Mouse (Mus musculus) liver, embryonic 15.5 days (tissue): ENCODE results near the gene Ralgapa2. TPM values are rescaled to one million over a fixed set of nuclear protein-coding genes. Genes with fewer than 3 reads are reported as not detected.

Experiments
- ATAC-seq: fragments of 200-750 bp; cut with Nextera tagmentation; 2 replicates; pipeline ENCODE4 v1.8.0; 2017; ENCODE audit warnings: moderate number of reproducible peaks, mild to moderate bottlenecking, moderate library complexity; ENCODE audit not compliant: insufficient read depth
- H3K27ac ChIP-seq: fragments of 300-500 bp; sonication (generic); replicated peaks from 2 replicates; pipeline ENCODE4 v1.5.1; 2015; ENCODE audit warnings: mild to moderate bottlenecking, inconsistent platforms
- H3K27me3 ChIP-seq: fragments of 300-500 bp; sonication (generic); 2 replicates; pipeline ENCODE4 v1.6.1; 2015; ENCODE audit warnings: mild to moderate bottlenecking, inconsistent platforms
- H3K36me3 ChIP-seq: fragments of 300-500 bp; sonication (generic); replicated peaks from 2 replicates; pipeline ENCODE4 v1.6.1; 2015; ENCODE audit warnings: moderate library complexity, mild to moderate bottlenecking, inconsistent platforms
- H3K4me1 ChIP-seq: fragments of 300-500 bp; sonication (generic); replicated peaks from 2 replicates; pipeline ENCODE4 v1.6.1; 2015; ENCODE audit warnings: inconsistent platforms
- H3K4me2 ChIP-seq: fragments of 300-500 bp; sonication (generic); 2 replicates; pipeline ENCODE4 v1.6.1; 2015; ENCODE audit warnings: moderate library complexity, mild to moderate bottlenecking, inconsistent platforms
- H3K4me3 ChIP-seq: fragments of 300-500 bp; sonication (generic); replicated peaks from 2 replicates; pipeline ENCODE4 v1.5.1; 2015; ENCODE audit warnings: mild to moderate bottlenecking, inconsistent platforms
- H3K9ac ChIP-seq: fragments of 300-500 bp; sonication (generic); 2 replicates; pipeline ENCODE4 v1.6.1; 2015; ENCODE audit warnings: moderate library complexity, mild to moderate bottlenecking, inconsistent platforms
- H3K9me3 ChIP-seq: fragments of 300-500 bp; sonication (generic); replicated peaks from 2 replicates; pipeline ENCODE4 v1.6.1; 2016; ENCODE audit warnings: inconsistent platforms
- WGBS: fragments of 180-500 bp; shearing (Covaris S2); methylation state at CpG from one replicate; pipeline ENCODE4 v1.1.7; 2015; ENCODE audit warnings: mixed read lengths; ENCODE audit not compliant: insufficient replicate concordance; 5-methylcytosine and 5-hydroxymethylcytosine counted together
- polyA plus RNA-seq: library from polyadenylated mRNA; unstranded; fragments of >200 nt; fragmentation: Nextera tagmentation; extraction: Ambion mirVana; gene quantifications from 2 replicates; pipeline ENCODE4 v1.2.1, GENCODE M21; 2015

Ralgapa2 gene
- polyA plus RNA-seq, 1 experiment from 2014 or later, result 3.5 TPM

DNA sequence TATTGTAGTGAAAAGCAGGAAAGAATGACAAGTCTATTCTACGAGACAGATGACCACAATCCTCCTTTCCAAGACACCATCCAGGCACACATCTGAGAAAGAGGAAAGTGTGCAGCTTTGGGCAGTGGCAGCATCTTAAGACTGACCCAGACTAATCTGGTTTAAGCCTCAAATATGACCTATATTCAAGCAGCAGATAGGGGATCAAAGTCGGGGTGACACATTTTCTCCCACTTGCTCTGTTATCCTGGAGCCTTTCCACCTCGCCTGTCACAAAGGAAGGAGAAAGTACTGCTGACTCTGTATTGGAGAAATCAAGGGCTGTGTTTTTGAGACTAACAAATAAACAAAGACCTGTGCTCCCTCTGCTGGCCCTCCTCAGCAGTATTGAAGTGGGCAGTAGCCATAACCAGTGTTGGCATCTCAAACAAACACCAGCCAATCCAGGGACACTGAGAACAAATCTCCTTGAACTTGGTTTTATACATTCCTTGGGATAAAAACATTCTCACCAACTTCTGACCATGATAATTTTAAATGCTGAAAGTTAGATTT lies 255.7 kb downstream of the Ralgapa2 start:
- H3K4me3 ChIP-seq, result no peak overlapping the region
- 52% methylated on average over 3 of the region's 3 CpGs for WGBS
- H3K9me3 ChIP-seq, result no peaks in the 10 kb centered on the region
- H3K9ac ChIP-seq, result no peak overlapping the region
- no peak for ATAC-seq
- no peaks in the 10 kb centered on the region for H3K4me1 ChIP-seq
- H3K4me2 ChIP-seq, result no peak overlapping the region
- no peaks in the 10 kb centered on the region for H3K27me3 ChIP-seq
- no peaks in the 10 kb centered on the region for H3K36me3 ChIP-seq
- no peak overlapping the region for H3K27ac ChIP-seq

DNA sequence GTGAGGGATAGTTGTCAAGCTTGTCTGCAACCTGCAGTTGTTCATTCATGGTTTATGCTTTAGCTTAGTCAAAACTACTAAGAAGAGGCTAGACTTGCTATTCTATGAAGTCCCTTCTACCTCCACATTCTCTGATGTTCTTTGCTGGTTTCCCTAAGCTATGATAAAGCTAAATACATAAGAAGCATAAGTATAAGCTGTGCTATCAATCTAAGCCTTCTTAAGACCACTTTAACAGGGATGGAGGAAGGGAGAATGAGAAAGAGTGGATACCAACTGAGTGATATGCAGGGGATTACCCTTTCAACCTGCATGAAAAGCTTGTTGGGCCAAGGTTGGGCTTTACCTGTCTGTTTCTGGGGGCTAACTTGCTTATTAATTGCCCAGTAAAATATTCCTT lies 256.5 kb downstream of the Ralgapa2 start:
- Histone ChIP-seq H3K27ac (no peak overlapping the region), H3K4me3 (no peak overlapping the region), H3K9ac (no peak overlapping the region), H3K36me3 (no peaks in the 10 kb centered on the region), H3K9me3 (no peaks in the 10 kb centered on the region), H3K4me1 (no peaks in the 10 kb centered on the region), H3K4me2 (no peak overlapping the region), H3K27me3 (no peaks in the 10 kb centered on the region)
- ATAC-seq, result no peak

DNA sequence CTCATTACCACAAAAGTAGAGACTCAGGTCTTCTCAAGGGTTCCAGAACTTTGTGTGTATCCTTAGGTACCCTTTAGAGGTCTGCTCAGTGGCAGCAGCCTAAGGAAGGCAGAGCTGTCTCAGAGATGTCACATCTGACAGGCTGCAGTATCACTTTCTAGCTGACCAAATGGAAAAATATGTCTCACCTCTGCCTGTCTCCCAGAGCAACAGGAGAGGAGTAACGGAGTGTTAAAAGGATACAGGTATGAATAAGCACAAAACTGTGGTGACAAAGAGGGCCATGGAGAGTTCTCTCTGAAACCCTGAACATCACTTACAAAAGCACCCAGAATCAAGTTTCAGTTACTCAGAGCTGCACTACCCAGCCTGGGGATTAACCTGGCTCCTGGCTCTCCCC lies 257.8 kb downstream of the Ralgapa2 start:
- Histone ChIP-seq H3K27me3 (no peaks in the 10 kb centered on the region), H3K9ac (no peak overlapping the region), H3K4me1 (no peaks in the 10 kb centered on the region), H3K4me2 (no peak overlapping the region), H3K4me3 (no peak overlapping the region), H3K27ac (no peak overlapping the region), H3K9me3 (no peaks in the 10 kb centered on the region), H3K36me3 (no peaks in the 10 kb centered on the region)
- 63% methylated on average over 1 of the region's 1 CpGs for WGBS
- ATAC-seq, result no peak

DNA sequence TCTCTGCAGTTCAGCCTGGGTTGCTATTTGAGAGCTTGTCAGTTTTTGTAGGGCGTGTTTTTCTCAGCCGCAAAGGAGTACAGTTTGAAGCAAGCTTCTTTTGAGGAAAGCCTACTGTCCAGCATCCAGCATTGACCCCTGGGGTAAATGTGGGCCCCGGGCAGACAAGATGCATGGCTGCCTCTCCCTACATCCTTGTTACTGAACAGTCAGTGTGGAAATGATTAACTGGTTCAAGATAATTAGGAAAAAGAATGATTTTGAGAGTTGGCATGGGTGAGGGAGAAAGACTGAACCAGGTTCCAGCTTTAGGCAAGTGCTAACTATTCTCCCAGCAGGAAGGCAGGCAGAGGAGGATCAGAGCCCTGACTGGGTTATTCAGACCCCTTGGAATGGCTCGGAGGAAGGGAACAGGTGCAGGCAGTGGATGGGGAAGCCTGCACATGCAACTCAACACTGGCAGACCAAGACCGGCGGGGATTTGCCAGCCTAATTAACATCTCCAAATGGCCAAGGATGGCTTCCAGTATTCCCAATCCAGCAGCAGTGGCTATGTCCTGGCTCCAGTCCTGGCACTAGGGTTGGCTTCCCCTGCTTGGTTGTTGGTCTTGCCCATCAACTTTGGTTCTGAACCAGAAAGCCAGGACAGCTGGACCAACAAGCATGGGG lies 261.8 kb downstream of the Ralgapa2 start:
- Histone ChIP-seq H3K36me3 (no peaks in the 10 kb centered on the region), H3K4me1 (no peaks in the 10 kb centered on the region; the same call in 1 of the 2 replicates), H3K27me3 (no peaks in the 10 kb centered on the region), H3K9ac (no peak overlapping the region), H3K4me3 (no peak overlapping the region), H3K9me3 (no peaks in the 10 kb centered on the region), H3K27ac (no peak overlapping the region), H3K4me2 (no peak overlapping the region)
- WGBS, result 77% methylated on average over 6 of the region's 6 CpGs
- ATAC-seq, result no peak

- Histone ChIP-seq H3K4me2 (no peak overlapping the region), H3K9ac (no peak overlapping the region), H3K4me1 (no peaks in the 10 kb centered on the region; the same call in 1 of the 2 replicates), H3K27me3 (no peaks in the 10 kb centered on the region), H3K36me3 (0 out of 2 replicates have a peak, but pooled peaks cover 3% of the 10 kb centered on the region), H3K27ac (no peak overlapping the region), H3K9me3 (no peaks in the 10 kb centered on the region), H3K4me3 (no peak overlapping the region)
- ATAC-seq, result no peak
- 65% methylated on average over 7 of the region's 7 CpGs for WGBS
These were observed 263.1 kb downstream of the Ralgapa2 start for GRCm38 (mm10) chr2:146249033-146249432.

DNA sequence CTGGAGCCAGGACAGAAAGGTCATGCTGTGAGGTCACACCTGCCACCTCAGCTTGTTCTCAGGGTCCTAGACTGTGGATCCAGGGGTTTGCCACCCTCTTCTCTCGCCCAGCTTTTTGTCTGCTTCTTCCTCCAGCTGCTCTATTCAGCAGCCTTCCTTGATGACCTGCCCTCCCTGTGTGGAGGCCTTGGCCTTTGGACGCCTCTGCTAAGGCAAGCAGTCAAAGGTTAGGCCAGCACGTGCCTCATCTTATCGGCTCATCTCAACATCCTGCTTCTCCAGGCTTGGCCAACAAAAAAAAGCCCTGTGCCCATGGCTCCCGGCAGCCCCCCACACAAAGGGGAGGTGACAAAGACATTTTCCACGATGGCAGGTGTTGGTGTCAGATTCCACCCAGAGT lies 264.6 kb downstream of the Ralgapa2 start:
- 0 out of 2 replicates have a peak, but pooled peaks cover 6% of the 10 kb centered on the region for H3K36me3 ChIP-seq
- WGBS, result 34% methylated on average over 6 of the region's 6 CpGs
- no peaks in the 10 kb centered on the region for H3K27me3 ChIP-seq
- no peak overlapping the region for H3K4me3 ChIP-seq
- no peaks in the 10 kb centered on the region; the same call in 1 of the 2 replicates for H3K4me1 ChIP-seq
- no peak overlapping the region for H3K9ac ChIP-seq
- H3K4me2 ChIP-seq, result no peak overlapping the region
- no peaks in the 10 kb centered on the region for H3K9me3 ChIP-seq
- no peak overlapping the region for H3K27ac ChIP-seq
- no peak for ATAC-seq

DNA sequence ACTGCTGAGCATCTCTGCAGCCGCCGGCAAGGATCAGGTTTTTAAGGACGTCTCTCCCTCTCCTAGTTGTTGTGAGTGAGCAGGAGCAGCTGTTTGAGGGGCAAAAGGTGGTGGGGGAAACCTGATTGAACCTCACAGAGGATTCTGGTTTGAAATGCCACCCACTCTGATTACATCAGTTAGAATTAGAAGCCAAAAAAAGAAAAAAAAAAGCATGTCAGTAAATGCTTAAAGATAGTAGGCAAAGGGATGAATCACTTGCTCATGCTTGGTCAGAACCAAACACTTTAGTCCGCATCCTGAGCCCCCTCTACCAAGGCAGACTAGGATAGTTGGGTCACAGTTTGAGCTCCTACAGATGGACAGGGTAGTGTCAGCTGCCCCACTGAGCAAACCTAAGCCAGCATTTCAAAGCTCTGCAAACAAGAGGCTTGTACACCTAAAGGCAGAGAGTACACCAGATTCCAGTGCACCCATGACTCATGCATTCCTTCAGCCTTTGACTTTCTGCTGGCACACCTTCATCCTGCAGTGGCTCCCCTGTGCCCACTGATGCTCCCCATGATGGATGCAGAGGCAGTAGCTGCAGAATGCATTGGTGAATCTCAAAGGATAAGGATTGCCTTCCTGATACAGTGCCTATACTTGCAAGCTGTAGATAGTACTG lies 265.6 kb downstream of the Ralgapa2 start:
- Histone ChIP-seq H3K4me2 (no peak overlapping the region), H3K4me1 (no peaks in the 10 kb centered on the region; the same call in 1 of the 2 replicates), H3K36me3 (0 out of 2 replicates have a peak, but pooled peaks cover 6% of the 10 kb centered on the region), H3K9me3 (no peaks in the 10 kb centered on the region), H3K4me3 (no peak overlapping the region), H3K27me3 (no peaks in the 10 kb centered on the region), H3K27ac (no peak overlapping the region), H3K9ac (no peak overlapping the region)
- WGBS, result 77% methylated on average over 4 of the region's 4 CpGs
- no peak for ATAC-seq

GRCm38 (mm10) chr2:146245401-146245800 lies 266.7 kb downstream of the Ralgapa2 start:
- ATAC-seq, result no peak
- Histone ChIP-seq H3K27me3 (no peaks in the 10 kb centered on the region), H3K4me1 (no peaks in the 10 kb centered on the region; the same call in 1 of the 2 replicates), H3K36me3 (0 out of 2 replicates have a peak, but pooled peaks cover 6% of the 10 kb centered on the region), H3K9ac (no peak overlapping the region), H3K4me3 (no peak overlapping the region), H3K27ac (no peak overlapping the region), H3K4me2 (no peak overlapping the region), H3K9me3 (no peaks in the 10 kb centered on the region)
- WGBS, result 57% methylated on average over 7 of the region's 7 CpGs

- Histone ChIP-seq H3K4me2 (no peak overlapping the region), H3K27me3 (no peaks in the 10 kb centered on the region), H3K9ac (no peak overlapping the region), H3K4me3 (no peak overlapping the region), H3K36me3 (0 out of 2 replicates have a peak, but pooled peaks cover 6% of the 10 kb centered on the region), H3K4me1 (no peaks in the 10 kb centered on the region; the same call in 1 of the 2 replicates), H3K27ac (no peak overlapping the region), H3K9me3 (no peaks in the 10 kb centered on the region)
- 77% methylated on average over 2 of the region's 2 CpGs for WGBS
- ATAC-seq, result no peak
These were observed 268.1 kb downstream of the Ralgapa2 start for GRCm38 (mm10) chr2:146244049-146244448.

DNA sequence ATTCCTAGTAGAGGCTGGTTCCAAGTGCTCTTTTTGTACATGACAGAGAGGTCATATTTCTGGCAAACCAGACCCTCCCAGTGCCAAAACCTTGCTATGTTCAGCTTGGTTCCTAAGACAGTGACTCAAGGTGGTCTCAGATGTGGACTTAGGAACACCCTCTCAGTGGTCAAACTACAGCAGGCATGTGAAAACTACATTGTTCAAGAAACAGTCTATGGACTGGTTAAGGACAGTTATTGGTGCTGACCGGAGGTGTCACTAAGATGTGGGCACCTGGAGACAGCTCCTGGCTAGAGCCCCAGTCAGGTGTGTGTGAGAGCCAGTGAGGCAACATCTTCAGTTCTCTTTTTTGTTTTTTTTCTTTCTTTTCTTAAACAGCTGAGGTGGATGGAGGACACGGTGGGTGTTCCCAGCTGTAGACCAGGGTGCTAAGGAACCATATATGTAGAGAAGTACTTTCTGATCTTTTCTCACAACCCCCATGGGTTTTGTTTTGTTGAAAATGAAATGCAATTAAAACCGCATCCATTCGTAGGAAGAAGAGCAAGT lies 272.9 kb downstream of the Ralgapa2 start:
- H3K9ac ChIP-seq, result no peak overlapping the region
- no peak overlapping the region for H3K4me3 ChIP-seq
- no peak overlapping the region for H3K27ac ChIP-seq
- H3K9me3 ChIP-seq, result no peaks in the 10 kb centered on the region
- no peak for ATAC-seq
- no peaks in the 10 kb centered on the region for H3K4me1 ChIP-seq
- 67% methylated on average over 4 of the region's 4 CpGs for WGBS
- no peak overlapping the region for H3K4me2 ChIP-seq
- 0 out of 2 replicates have a peak, but pooled peaks cover 5% of the 10 kb centered on the region for H3K36me3 ChIP-seq
- H3K27me3 ChIP-seq, result 0 out of 2 replicates have a peak, but pooled peaks cover 4% of the 10 kb centered on the region

- Histone ChIP-seq H3K9me3 (no peaks in the 10 kb centered on the region), H3K36me3 (no peaks in the 10 kb centered on the region), H3K27ac (no peak overlapping the region), H3K4me2 (no peak overlapping the region), H3K4me3 (no peak overlapping the region), H3K4me1 (no peaks in the 10 kb centered on the region), H3K27me3 (peaks cover 29% of the 10 kb centered on the region), H3K9ac (no peak overlapping the region)
- 62% methylated on average over 2 of the region's 2 CpGs for WGBS
- no peak for ATAC-seq
These were observed 280.7 kb downstream of the Ralgapa2 start for GRCm38 (mm10) chr2:146231485-146231884.
